Mouse (Mus musculus): ENCODE data around the gene Tbc1d2b.

Gene Tbc1d2b

GRCm38 (mm10) chr9:90172528-90173321 is 97.9 kb downstream of the Tbc1d2b start:
- DNase-seq (ENCODE audit: low spot score in 2 of 2), result no peak

GRCm38 (mm10) chr9:90171421-90171820 is 99.2 kb downstream of the Tbc1d2b start:
- no peak for DNase-seq (ENCODE audit: low spot score in 2 of 2)

GRCm38 (mm10) chr9:90169965-90170364 is 100.6 kb downstream of the Tbc1d2b start:
- DNase-seq (ENCODE audit: low spot score in 2 of 2), result no peak

GRCm38 (mm10) chr9:90166615-90167014 is 104.0 kb downstream of the Tbc1d2b start:
- DNase-seq (ENCODE audit: low spot score in 2 of 2), result no peak

- no peak for DNase-seq (ENCODE audit: low spot score in 2 of 2)
These were observed 105.0 kb downstream of the Tbc1d2b start for GRCm38 (mm10) chr9:90165590-90165989.

GRCm38 (mm10) chr9:90164670-90165453 is 105.7 kb downstream of the Tbc1d2b start:
- no peak for DNase-seq (ENCODE audit: low spot score in 2 of 2)

GRCm38 (mm10) chr9:90163749-90164095 is 106.9 kb downstream of the Tbc1d2b start:
- DNase-seq (ENCODE audit: low spot score in 2 of 2), result no peak

- DNase-seq (ENCODE audit: low spot score in 2 of 2), result no peak
These were observed 107.5 kb downstream of the Tbc1d2b start, which contains the start of gene Adamts7 for GRCm38 (mm10) chr9:90162926-90163748. Adamts7 (plus strand) TSS chr9:90163069.

- DNase-seq (ENCODE audit: low spot score in 2 of 2), result peak; percentile 50 to 52
These were observed 108.2 kb downstream of the Tbc1d2b start for GRCm38 (mm10) chr9:90162243-90162925.
